Mouse (Mus musculus): ENCODE measurements at regions not wholly inside any gene's neighbourhood (a gene's known extent, or its start where the extent isn't known, plus 50 kb on each side); places are given as distances from the start of the nearest gene placed in this dataset.
A peak's percentile ranks its signal among the peaks of the same experiment; 100 is the strongest.

DNA sequence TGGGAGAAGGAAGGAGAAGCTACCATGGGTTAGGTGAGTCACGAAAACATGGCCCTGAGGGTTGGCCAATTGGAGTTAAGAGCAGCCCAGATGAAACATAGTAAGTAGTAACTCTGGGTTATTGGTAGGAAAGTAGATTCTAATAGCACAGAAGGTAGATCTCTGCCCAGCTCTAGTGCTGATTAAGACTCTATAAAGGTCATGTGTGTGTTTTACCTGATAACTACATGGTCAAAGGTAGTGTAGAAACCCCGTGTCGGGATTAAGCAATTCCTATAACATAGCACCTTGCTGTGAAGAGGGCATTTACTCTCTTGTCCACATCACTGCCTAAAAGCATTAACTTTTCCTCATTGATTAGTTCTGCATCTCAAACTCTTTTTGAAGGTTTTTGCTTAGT, 89.0 kb upstream of the Fam241a start:
- no peak for DNase-seq (ENCODE audit: low spot score)

- no peak for DNase-seq (ENCODE audit: low spot score)
Observed at GRCm38 (mm10) chr3:127977240-127977639, 81.1 kb upstream of the Fam241a start.

- DNase-seq (ENCODE audit: low spot score), result peak; percentile 32
Observed at GRCm38 (mm10) chr3:127970891-127971290, 74.8 kb upstream of the Fam241a start.

DNA sequence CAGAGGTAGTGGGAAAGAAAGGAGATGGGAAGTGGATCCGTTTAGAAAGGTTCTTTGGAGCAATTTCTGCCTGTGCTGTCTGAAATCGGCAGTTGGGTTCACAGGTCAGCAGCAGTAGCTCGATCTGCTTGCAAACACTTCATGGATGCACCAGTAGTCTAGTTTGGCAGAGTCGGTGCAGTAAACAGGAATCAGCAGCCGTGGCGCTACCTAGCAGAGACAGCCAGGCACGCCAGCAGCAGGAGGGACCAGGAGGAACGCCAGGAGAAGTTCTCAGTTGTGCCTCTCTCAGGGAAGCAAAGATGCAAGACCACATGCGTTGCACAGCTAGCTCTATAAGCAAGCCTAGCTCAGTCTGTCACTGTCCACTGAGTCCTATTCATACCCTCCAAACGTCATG, 71.0 kb upstream of the Fam241a start:
- no peak for DNase-seq (ENCODE audit: low spot score)

DNA sequence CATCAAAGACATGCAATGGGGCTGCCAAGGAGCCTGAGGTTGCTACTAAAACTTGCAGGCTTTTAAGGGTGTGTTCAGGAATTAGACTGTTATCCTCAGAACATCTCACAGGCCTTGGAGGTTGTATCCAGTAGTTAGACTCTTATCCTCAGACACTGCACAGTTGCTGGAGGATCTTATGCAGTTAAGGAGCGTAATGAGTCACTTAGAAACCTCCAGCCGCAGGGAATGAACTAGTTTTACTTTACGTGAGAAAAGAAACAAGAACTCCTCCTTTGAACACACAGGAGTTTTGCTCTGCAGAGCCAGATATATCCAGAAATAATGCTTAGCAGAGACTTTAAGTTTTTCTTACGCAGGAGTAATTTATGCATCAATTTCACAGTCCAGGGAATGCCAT, 70.1 kb upstream of the Fam241a start:
- DNase-seq (ENCODE audit: low spot score), result no peak

DNA sequence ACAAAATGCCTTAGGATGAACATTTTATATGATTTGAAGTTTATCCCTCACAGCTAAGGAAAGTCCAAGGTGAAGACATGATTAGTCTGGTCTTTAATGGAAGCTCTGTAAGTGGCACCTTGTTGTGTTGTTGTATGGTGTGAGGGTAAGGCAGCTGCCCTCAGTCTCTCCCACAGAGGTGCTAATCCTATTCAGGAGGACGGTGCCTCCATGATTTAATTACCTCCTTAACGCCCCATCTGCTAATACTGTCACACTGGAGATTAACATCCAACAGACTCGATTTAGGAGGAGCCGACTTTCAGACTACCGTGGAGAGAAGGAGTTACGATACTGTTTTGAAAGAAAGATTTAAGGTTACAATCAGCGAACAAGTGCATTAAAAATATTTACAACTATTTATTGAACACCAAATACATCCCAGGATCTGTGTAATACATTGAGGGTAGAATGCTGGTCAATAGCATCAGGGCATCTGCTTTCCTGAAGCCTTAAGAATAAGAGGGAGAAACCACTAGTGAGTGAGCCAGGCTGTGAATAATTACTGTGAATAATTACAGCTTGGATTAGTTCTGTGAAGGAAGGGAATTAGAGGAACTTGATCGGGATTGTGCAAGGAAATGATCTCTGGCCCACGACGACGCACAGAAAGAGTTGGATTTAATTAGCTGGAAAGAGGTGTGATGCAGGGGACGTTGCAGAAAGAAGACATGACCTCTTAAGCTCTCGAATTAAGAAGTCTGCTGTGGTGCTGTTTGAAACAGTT, 63.0 kb upstream of the Fam241a start:
- DNase-seq (ENCODE audit: low spot score), result no peak

GRCm38 (mm10) chr3:127954856-127955255, 58.7 kb upstream of the Fam241a start:
- DNase-seq (ENCODE audit: low spot score), result no peak

DNA sequence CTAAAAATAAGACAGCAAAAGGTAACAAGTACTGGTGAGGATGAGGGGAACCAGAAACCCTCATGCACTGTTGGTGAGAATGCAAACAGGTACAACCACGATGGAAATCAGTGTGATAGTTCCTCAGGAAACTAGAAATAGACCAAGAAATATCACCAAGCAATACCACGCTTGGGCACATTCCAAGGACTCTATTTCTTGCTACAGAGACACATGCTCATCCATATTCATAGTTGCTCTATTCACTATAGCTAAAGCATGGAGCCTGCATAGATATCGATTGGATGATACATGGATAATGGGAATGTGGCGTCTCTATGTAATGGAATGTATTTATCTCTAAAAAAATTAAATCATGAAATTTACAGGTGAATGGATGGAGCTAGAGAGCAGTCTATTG, 57.5 kb upstream of the Fam241a start:
- DNase-seq (ENCODE audit: low spot score), result no peak

DNA sequence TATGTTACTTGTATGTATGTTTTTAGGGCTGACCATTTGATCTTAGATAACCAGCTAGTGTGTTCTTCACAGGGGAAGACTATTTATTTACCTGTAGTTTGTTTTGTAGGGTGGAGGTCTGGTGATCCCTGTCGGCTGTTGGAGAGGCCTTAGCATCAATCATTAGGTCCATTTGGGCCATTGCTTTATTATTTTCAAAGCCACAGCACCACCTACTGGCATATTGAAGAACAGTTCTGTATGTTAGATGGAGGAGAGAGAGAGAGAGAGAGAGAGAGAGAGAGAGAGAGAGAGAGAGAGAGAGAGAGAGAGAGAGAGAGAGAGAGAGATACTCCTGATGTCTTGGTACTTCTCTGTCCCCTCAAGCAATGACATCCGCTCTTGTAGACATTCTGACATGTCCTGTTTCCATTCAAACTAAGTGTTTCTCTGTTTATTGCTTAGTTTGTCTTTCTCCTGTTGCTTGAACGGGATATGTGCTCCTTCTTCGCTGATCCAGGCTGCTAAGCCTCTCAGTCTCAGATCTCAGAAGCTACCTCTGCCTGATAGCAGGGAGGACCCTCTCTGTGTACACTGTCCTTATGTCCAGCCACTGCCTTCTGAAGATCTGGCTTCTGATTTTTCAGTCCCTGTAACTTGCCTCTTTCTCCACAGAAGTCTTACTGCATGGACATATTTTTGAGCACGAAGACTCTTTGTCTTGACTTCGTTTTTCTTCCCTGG, 52.9 kb upstream of the Fam241a start:
- DNase-seq (ENCODE audit: low spot score), result peak; percentile 55

GRCm38 (mm10) chr3:127948326-127948725, 52.2 kb upstream of the Fam241a start:
- DNase-seq (ENCODE audit: low spot score), result no peak
